15 mouse cellular contexts compared by ENCODE assay signal in genomic region chr9:60364166-60364781, GRCm38 (mm10).
DNase-seq lines count a peak whose midpoint lies in the region; ATAC-seq lines count a peak whose summit lies in the region.
"Had no signal": no experiment of that assay in that cellular context is flagged by ENCODE, and none has a peak within 500 bp of the region (broad histone marks: within the 10 kb centered on the region; RNA-seq: fewer than 3 reads in every experiment).

No protein-coding gene starts in this region.

- H3K9ac ChIP-seq in kidney, embryonic 16.5 days (replicated peaks; ENCODE audit: low read length), result no peak overlapping the region
- H3K9ac ChIP-seq in intestine, embryonic 16.5 days (ENCODE audit: low read depth, low read length), result no peak overlapping the region
- H3K9ac ChIP-seq: midbrain, embryonic 12.5 days had no signal

- H3K27me3 ChIP-seq in kidney, embryonic 16.5 days (ENCODE audit: insufficient read depth, low read length), result no peaks in the 10 kb centered on the region
- no peaks in the 10 kb centered on the region for H3K27me3 ChIP-seq in intestine, embryonic 16.5 days (replicated peaks; ENCODE audit: control insufficient read depth, insufficient read depth, low read length)
- H3K27me3 ChIP-seq: midbrain, embryonic 12.5 days had no signal

- H3K4me2 ChIP-seq in kidney, embryonic 16.5 days (replicated peaks; ENCODE audit: low read depth, low read length), result no peak overlapping the region
- H3K4me2 ChIP-seq in intestine, embryonic 16.5 days (ENCODE audit: low read depth, low read length), result no peak overlapping the region
- H3K4me2 ChIP-seq: midbrain, embryonic 12.5 days had no signal

- peaks cover 11% of the 10 kb centered on the region; the same call in 1 of the 2 replicates for H3K4me1 ChIP-seq in kidney, embryonic 16.5 days (ENCODE audit: insufficient read depth, low read length)
- H3K4me1 ChIP-seq in intestine, embryonic 16.5 days (ENCODE audit: control insufficient read depth, insufficient read depth, low read length), result peaks cover 25% of the 10 kb centered on the region

- intact Hi-C loops in left cerebral cortex, postnatal 25 days (cut with DNase I), result no loop called here

- DNase-seq in adrenal gland, postnatal 14 days, result peak; percentile 17
- no peak for DNase-seq in adrenal gland, postnatal 4 days (ENCODE audit: low spot score in 2 of 2)
- peak; percentile 11 for DNase-seq in kidney, adult 11 months
- DNase-seq in mesoderm, embryonic 11.5 days (ENCODE audit: low read depth, low spot score), result peak; percentile 50
- DNase-seq in layer of hippocampus, postnatal 36 days, result no peak
- no peak for DNase-seq in left cerebral cortex, postnatal 25 days (ENCODE audit: low spot score in 2 of 2)
- DNase-seq: adrenal gland, postnatal 10 days; cerebellum, adult 11 months; embryo, embryonic 11 days; gastrocnemius, postnatal 36 days; lung, postnatal 10 days; spleen, adult 18-20 months had no signal

- H3K9me3 ChIP-seq in kidney, embryonic 16.5 days (ENCODE audit: low read length), result no peaks in the 10 kb centered on the region
- H3K9me3 ChIP-seq in intestine, embryonic 16.5 days (ENCODE audit: control insufficient read depth, low read length), result no peaks in the 10 kb centered on the region
- H3K9me3 ChIP-seq: midbrain, embryonic 12.5 days had no signal

- H3K4me3 ChIP-seq in kidney, embryonic 16.5 days (ENCODE audit: low read length), result no peak overlapping the region
- H3K4me3 ChIP-seq in intestine, embryonic 16.5 days (ENCODE audit: low read length), result no peak overlapping the region
- H3K4me3 ChIP-seq: midbrain, embryonic 12.5 days had no signal

- H3K36me3 ChIP-seq in kidney, embryonic 16.5 days (ENCODE audit: insufficient read depth, low read length), result no peaks in the 10 kb centered on the region
- H3K36me3 ChIP-seq in intestine, embryonic 16.5 days (ENCODE audit: control insufficient read depth, insufficient read depth, low read length), result no peaks in the 10 kb centered on the region
- H3K36me3 ChIP-seq: midbrain, embryonic 12.5 days had no signal

- ATAC-seq in kidney, embryonic 16.5 days (ENCODE audit: low FRiP score, low TSS enrichment), result no peak
- ATAC-seq in intestine, embryonic 16.5 days, result peak; percentile 63

- 30% methylated on average over 14 of the region's 14 CpGs for WGBS in kidney, embryonic 16.5 days
- 14% methylated on average over 14 of the region's 14 CpGs for WGBS in intestine, embryonic 16.5 days

- H3K27ac ChIP-seq in kidney, embryonic 16.5 days (ENCODE audit: low read length), result no peak overlapping the region
- H3K27ac ChIP-seq in intestine, embryonic 16.5 days (ENCODE audit: low read length), result no peak overlapping the region; the same call in 1 of the 2 replicates
- H3K27ac ChIP-seq: midbrain, embryonic 12.5 days had no signal

Comparison
In these comparisons a context has a peak if more than half of its experiments do, and no peak if none do; other contexts are left out.
1. DNase-seq: peak in adrenal gland, postnatal 14 days (single experiment), kidney, adult 11 months (single experiment) and mesoderm, embryonic 11.5 days (single experiment); none in adrenal gland, postnatal 4 days (0 of 2), layer of hippocampus, postnatal 36 days (0 of 2) and left cerebral cortex, postnatal 25 days (0 of 2).